Mouse (Mus musculus) CH12.LX (cell line): ENCODE data around the gene Zfp281. TPM values are rescaled to one million over a fixed set of nuclear protein-coding genes. Genes with fewer than 3 reads are reported as not detected.

Experiments
- DNase-seq: peaks from one replicate; pipeline ENCODE4 v3.0.0-alpha.2; 2013; ENCODE audit errors: extremely low read depth
- H3K27ac ChIP-seq: 2 replicates; pipeline ENCODE4 v1.5.1; 2012; ENCODE audit warnings: low read depth, mild to moderate bottlenecking, control low read depth, moderate library complexity; ENCODE audit not compliant: insufficient read depth
- H3K27me3 ChIP-seq: replicated peaks from 2 replicates; pipeline ENCODE3; 2012; ENCODE audit warnings: inconsistent platforms
- H3K36me3 ChIP-seq, 2 experiments: replicated peaks in 1 of 2; 2 replicates each; pipeline versions ENCODE3 to v1.6.1; 2012; ENCODE audit warnings: inconsistent platforms in 1 of 2, low read length in 1 of 2, mild to moderate bottlenecking in 1 of 2, mixed read lengths in 1 of 2, moderate library complexity in 1 of 2; ENCODE audit not compliant: control insufficient read depth in 1 of 2, insufficient read depth in 1 of 2
- H3K4me1 ChIP-seq, 2 experiments: 2 replicates each; pipeline ENCODE4 v1.6.1; 2012; ENCODE audit warnings: inconsistent platforms in 1 of 2, moderate library complexity in 1 of 2; ENCODE audit not compliant: insufficient read depth in 2 of 2, control insufficient read depth in 1 of 2
- H3K4me2 ChIP-seq: 2 replicates; pipeline ENCODE4 v1.6.1; 2012; ENCODE audit warnings: low read depth, mild to moderate bottlenecking, control low read depth; ENCODE audit not compliant: poor library complexity, insufficient read depth, severe bottlenecking
- H3K4me3 ChIP-seq, 3 experiments: fragments of 150-350 bp in 1 of 3; sonication (generic) in 1 of 3; replicated peaks in 1 of 3; 2 replicates each; pipeline versions ENCODE3 to v1.5.1; 2011 to 2012; ENCODE audit warnings: low read depth in 2 of 3, low read length in 2 of 3, mild to moderate bottlenecking in 2 of 3, moderate library complexity in 2 of 3, control low read depth in 1 of 3, improper control_type of control experiment in 1 of 3, inconsistent platforms in 1 of 3, mixed read lengths in 1 of 3; ENCODE audit not compliant: poor library complexity in 1 of 3
- H3K79me2 ChIP-seq: replicated peaks from 2 replicates; pipeline ENCODE4 v1.6.1; 2012; ENCODE audit warnings: mild to moderate bottlenecking, moderate library complexity; ENCODE audit not compliant: control insufficient read depth, poor library complexity, insufficient read depth, severe bottlenecking; ENCODE audit errors: extremely low read depth
- H3K9ac ChIP-seq: 2 replicates; pipeline ENCODE4 v1.6.1; 2012; ENCODE audit warnings: low read depth, mild to moderate bottlenecking, control low read depth, moderate library complexity; ENCODE audit not compliant: insufficient read depth
- H3K9me3 ChIP-seq: replicated peaks from 2 replicates; pipeline ENCODE3; 2012; ENCODE audit warnings: low read length, inconsistent platforms, mixed read lengths
- CTCF ChIP-seq, 2 experiments: IDR thresholded peaks in 1 of 2; conservative IDR thresholded peaks in 1 of 2; 2 replicates each; pipeline ENCODE4 v1.5.1; 2011 to 2012; ENCODE audit warnings: low read depth in 2 of 2, low read length in 2 of 2, improper control_type of control experiment in 1 of 2, inconsistent platforms in 1 of 2, mild to moderate bottlenecking in 1 of 2, moderate library complexity in 1 of 2
- E2F4 ChIP-seq: IDR thresholded peaks from 2 replicates; pipeline ENCODE4 v1.6.1; 2011; ENCODE audit warnings: low read depth, low read length, improper control_type of control experiment; ENCODE audit not compliant: insufficient replicate concordance
- ELF1 ChIP-seq: IDR thresholded peaks from 2 replicates; pipeline ENCODE4 v1.6.1; 2014; ENCODE audit warnings: low read depth, mild to moderate bottlenecking, inconsistent platforms, low read length, improper control_type of control experiment
- ETS1 ChIP-seq: conservative IDR thresholded peaks from 2 replicates; pipeline ENCODE4 v1.6.1; 2012; ENCODE audit warnings: low read depth, mild to moderate bottlenecking, inconsistent platforms, low read length, improper control_type of control experiment, moderate library complexity
- HCFC1 ChIP-seq: IDR thresholded peaks from 2 replicates; pipeline ENCODE4 v1.6.1; 2012; ENCODE audit warnings: low read depth, mild to moderate bottlenecking, inconsistent platforms, low read length, improper control_type of control experiment
- KAT2A ChIP-seq: IDR thresholded peaks from 2 replicates; pipeline ENCODE4 v1.6.1; 2012; ENCODE audit warnings: low read length, improper control_type of control experiment, inconsistent platforms; ENCODE audit not compliant: insufficient replicate concordance
- MAFK ChIP-seq: IDR thresholded peaks from 2 replicates; pipeline ENCODE4 v1.6.1; 2011; ENCODE audit warnings: low read length, improper control_type of control experiment; ENCODE audit not compliant: insufficient replicate concordance
- MAZ ChIP-seq: IDR thresholded peaks from 2 replicates; pipeline ENCODE4 v1.6.1; 2012; ENCODE audit warnings: low read depth, mild to moderate bottlenecking, inconsistent platforms, low read length, improper control_type of control experiment, moderate library complexity
- MEF2A ChIP-seq: IDR thresholded peaks from 2 replicates; pipeline ENCODE4 v1.6.1; 2014; ENCODE audit warnings: low read depth, mild to moderate bottlenecking, inconsistent platforms, low read length, improper control_type of control experiment, borderline replicate concordance
- MXI1 ChIP-seq: IDR thresholded peaks from 2 replicates; pipeline ENCODE4 v1.6.1; 2011; ENCODE audit warnings: mild to moderate bottlenecking, low read depth, low read length, improper control_type of control experiment
- MYC ChIP-seq: IDR thresholded peaks from 2 replicates; pipeline ENCODE4 v1.6.1; 2011; ENCODE audit warnings: low read depth, mild to moderate bottlenecking, improper control_type of control experiment, low read length
- PAX5 ChIP-seq: IDR thresholded peaks from 2 replicates; pipeline ENCODE4 v1.6.1; 2012; ENCODE audit warnings: low read length, inconsistent platforms, mixed read lengths
- POLR2A ChIP-seq: IDR thresholded peaks from 2 replicates; pipeline ENCODE4 v1.6.1; 2011; ENCODE audit warnings: low read depth, mild to moderate bottlenecking, improper control_type of control experiment, low read length
- SIN3A ChIP-seq: IDR thresholded peaks from 2 replicates; pipeline ENCODE4 v1.6.1; 2012; ENCODE audit warnings: low read length, improper control_type of control experiment, inconsistent platforms
- TBP ChIP-seq: conservative IDR thresholded peaks from 2 replicates; pipeline ENCODE4 v1.6.1; 2011; ENCODE audit warnings: low read depth, low read length, improper control_type of control experiment
- TCF12 ChIP-seq: IDR thresholded peaks from 2 replicates; pipeline ENCODE4 v1.6.1; 2014; ENCODE audit warnings: low read depth, mild to moderate bottlenecking, inconsistent platforms, low read length, improper control_type of control experiment
- UBTF ChIP-seq: IDR thresholded peaks from 2 replicates; pipeline ENCODE4 v1.6.1; 2012; ENCODE audit warnings: low read depth, mild to moderate bottlenecking, inconsistent platforms, low read length, improper control_type of control experiment, moderate library complexity
- USF1 ChIP-seq: IDR thresholded peaks from 2 replicates; pipeline ENCODE4 v1.6.1; 2014; ENCODE audit warnings: low read depth, mild to moderate bottlenecking, inconsistent platforms, low read length, improper control_type of control experiment
- ZKSCAN1 ChIP-seq: IDR thresholded peaks from 2 replicates; pipeline ENCODE4 v1.6.1; 2012; ENCODE audit warnings: low read depth, inconsistent platforms, low read length, improper control_type of control experiment, borderline replicate concordance
- ZMIZ1 ChIP-seq: IDR thresholded peaks from 2 replicates; pipeline ENCODE4 v1.6.1; 2012; ENCODE audit warnings: low read depth, mild to moderate bottlenecking, inconsistent platforms, low read length, improper control_type of control experiment
- ZNF384 ChIP-seq: IDR thresholded peaks from 2 replicates; pipeline ENCODE4 v1.6.1; 2012; ENCODE audit warnings: low read depth, low read length, improper control_type of control experiment, inconsistent platforms
- dilution Hi-C: fragments of 300-500 bp; cut with MboI; formaldehyde crosslinking; loops from 2 replicates; pipeline ENCODE4 v1.14.3; 2020; ENCODE audit warnings: low sequenced_read_pairs; ENCODE audit not compliant: extremely low pct_unique_long_range_greater_than_20kb, extremely low pct_ligation_motif_present
- in situ Hi-C: fragments of 300-500 bp; cut with MboI; formaldehyde crosslinking; loops from 3 replicates; pipeline ENCODE4 v1.14.3; 2019; ENCODE audit warnings: low sequenced_read_pairs, low pct_ligation_motif_present, low pct_unique_long_range_greater_than_20kb, mixed read lengths
- polyA plus RNA-seq: library from polyadenylated mRNA; unstranded; fragments of >175 nt; gene quantifications from 2 replicates; pipeline ENCODE4 v1.2.1, GENCODE M21; 2012; ENCODE audit warnings: low read depth; ENCODE audit not compliant: insufficient read length
- total RNA-seq, 2 experiments: library from RNA; depleted of rRNA; stranded (reverse); fragments of 300-350 nt in 1 of 2; fragments of >200 nt in 1 of 2; gene quantifications; 2 replicates each; pipeline ENCODE4 v1.2.3; 2012 to 2014

The Zfp281 gene
- total and polyA plus RNA-seq, 3 experiments, result 17.2 to 39.5 (median 20.7) TPM

DNA sequence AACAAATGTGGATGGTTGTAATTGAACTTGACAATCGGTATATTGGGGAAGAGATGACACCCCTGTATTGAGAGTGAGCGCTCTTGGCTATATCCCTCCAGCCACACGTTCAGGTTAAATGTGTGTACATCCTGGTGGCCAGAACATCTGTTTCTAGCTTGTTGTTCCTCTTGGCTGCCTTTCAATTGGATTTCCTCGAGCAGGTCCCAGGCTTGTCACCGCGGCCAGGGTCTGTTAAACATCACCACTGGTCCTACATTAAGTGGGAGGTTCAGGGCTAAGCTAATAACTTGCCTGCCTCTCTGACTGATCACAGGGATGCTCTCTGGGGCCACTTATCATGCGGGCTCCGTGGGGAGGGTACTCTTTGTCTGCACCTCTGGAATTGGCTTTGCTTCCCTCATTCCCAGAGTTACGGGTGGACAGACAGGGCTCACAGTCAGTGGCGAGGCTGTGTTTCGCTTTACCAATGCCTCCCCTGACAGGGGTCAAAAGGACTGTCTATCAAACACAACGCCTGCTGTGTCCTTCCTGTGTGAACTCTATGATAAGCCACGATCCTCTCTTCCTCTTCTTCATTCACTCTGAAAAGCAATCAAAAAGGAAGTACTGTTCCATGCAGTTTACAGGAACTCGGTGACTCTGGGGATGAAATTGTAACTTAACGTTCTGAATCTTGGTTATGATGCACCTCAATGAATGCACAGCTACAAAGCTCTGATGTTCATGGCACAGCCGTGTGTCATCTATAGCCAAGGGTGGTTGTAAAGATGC is 46.6 kb upstream of the Zfp281 start:
- Histone ChIP-seq H3K4me2 (no peak overlapping the region), H3K27ac (no peak overlapping the region), H3K79me2 (no peaks in the 10 kb centered on the region), H3K27me3 (no peaks in the 10 kb centered on the region), H3K36me3 (no peaks in the 10 kb centered on the region), H3K9me3 (no peaks in the 10 kb centered on the region), H3K4me1 (peaks cover 4 to 32% of the 10 kb centered on the region in 2 experiments; a peak in 3 of 4 replicates), H3K4me3 (no peak overlapping the region), H3K9ac (no peak overlapping the region)
- TF ChIP-seq ETS1 (no peak), MAZ (no peak), ELF1 (no peak), KAT2A (no peak), MAFK (no peak), POLR2A (no peak), USF1 (no peak), TCF12 (no peak), MXI1 (no peak), ZKSCAN1 (no peak), MEF2A (no peak), E2F4 (no peak)
- in situ Hi-C loops (no loop called here), dilution Hi-C loops (no loop called here)
- no peak for DNase-seq

DNA sequence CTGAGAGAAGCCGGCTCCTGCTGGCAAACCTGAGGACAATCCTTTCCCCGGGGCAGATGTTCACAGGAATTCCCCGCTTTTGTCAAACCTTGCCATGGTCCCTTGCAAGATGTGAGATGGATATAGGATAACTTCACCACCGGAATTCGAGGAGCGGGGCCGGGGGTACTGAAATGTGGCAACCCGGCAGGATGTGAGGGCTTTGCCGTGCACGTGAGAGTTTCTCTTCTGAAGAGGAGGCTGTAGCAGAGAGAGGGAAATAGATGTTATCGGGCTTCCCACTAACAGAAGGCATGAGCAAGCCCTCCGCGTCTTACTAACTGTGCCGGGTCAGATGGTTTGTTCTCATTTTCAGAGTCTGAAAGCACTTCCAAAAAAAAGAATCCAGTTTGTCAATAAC is 45.3 kb upstream of the Zfp281 start:
- DNase-seq, result no peak
- no peak overlapping the region for H3K27ac ChIP-seq
- H3K9ac ChIP-seq, result no peak overlapping the region
- H3K36me3 ChIP-seq, result no peaks in the 10 kb centered on the region
- in situ Hi-C loops (no loop called here), dilution Hi-C loops (no loop called here)
- H3K79me2 ChIP-seq, result no peaks in the 10 kb centered on the region
- no peak for TF ChIP-seq ZKSCAN1
- no peak for TF ChIP-seq ZNF384
- no peak for TF ChIP-seq SIN3A
- TF ChIP-seq PAX5, result no peak
- no peak for TF ChIP-seq UBTF
- TF ChIP-seq CTCF (conservative IDR thresholded peaks at IDR 0.05 in 1 of 2, IDR thresholded peaks at IDR 0.05 in 1 of 2; ENCODE audit: low read depth in 2 of 2, low read length in 2 of 2), result no peak
- TF ChIP-seq HCFC1, result no peak
- no peak for TF ChIP-seq ZMIZ1
- TF ChIP-seq TBP, result no peak
- TF ChIP-seq MYC, result no peak
- H3K4me1 ChIP-seq, result peaks cover 4 to 29% of the 10 kb centered on the region in 2 experiments; a peak in 3 of 4 replicates
- H3K27me3 ChIP-seq, result no peaks in the 10 kb centered on the region
- no peak overlapping the region for H3K4me3 ChIP-seq
- no peaks in the 10 kb centered on the region for H3K9me3 ChIP-seq
- H3K4me2 ChIP-seq, result no peak overlapping the region
